Mouse (Mus musculus) E14TG2a.4 (cell line): ENCODE results near the gene Ifna16.

Experiments used
- H3K27me3 ChIP-seq: 2 replicates; pipeline ENCODE4 v1.6.1; 2014; ENCODE audit warnings: low read length, control low read depth; ENCODE audit not compliant: insufficient read depth
- H3K36me3 ChIP-seq: 2 replicates; pipeline ENCODE4 v1.6.1; 2014; ENCODE audit warnings: low read length, control low read depth; ENCODE audit not compliant: insufficient read depth
- H3K4me1 ChIP-seq: replicated peaks from 2 replicates; pipeline ENCODE4 v1.6.1; 2014; ENCODE audit warnings: low read depth, low read length, control low read depth
- H3K4me3 ChIP-seq: replicated peaks from 2 replicates; pipeline ENCODE4 v1.5.1; 2014; ENCODE audit warnings: mild to moderate bottlenecking, low read length
- H3K9me3 ChIP-seq: 2 replicates; pipeline ENCODE4 v1.6.1; 2014; ENCODE audit warnings: low read length, control low read depth
- CTCF ChIP-seq: conservative IDR thresholded peaks from 2 replicates; pipeline ENCODE4 v1.5.1; 2014; ENCODE audit warnings: low read length
- NANOG ChIP-seq: IDR thresholded peaks from 2 replicates; pipeline ENCODE4 v1.6.1; 2014; ENCODE audit warnings: borderline replicate concordance, low read length, mixed read lengths
- POU5F1 ChIP-seq: IDR thresholded peaks from 2 replicates; pipeline ENCODE4 v1.6.1; 2014; ENCODE audit warnings: low read length, borderline replicate concordance

Ifna16 gene

GRCm38 (mm10) chr4:88699301-88699700 lies 22.6 kb upstream of the Ifna16 start:
- Histone ChIP-seq H3K9me3 (no peaks in the 10 kb centered on the region), H3K36me3 (no peaks in the 10 kb centered on the region), H3K4me3 (no peak overlapping the region), H3K4me1 (peaks cover 5% of the 10 kb centered on the region; the same call in 1 of the 2 replicates), H3K27me3 (no peaks in the 10 kb centered on the region)
- TF ChIP-seq NANOG (no peak), CTCF (no peak), POU5F1 (no peak)

- H3K4me1 ChIP-seq, result peaks cover 5% of the 10 kb centered on the region; the same call in 1 of the 2 replicates
- H3K9me3 ChIP-seq, result no peaks in the 10 kb centered on the region
- TF ChIP-seq NANOG (no peak), POU5F1 (no peak), CTCF (no peak)
- H3K4me3 ChIP-seq, result no peak overlapping the region
- H3K27me3 ChIP-seq, result no peaks in the 10 kb centered on the region
- no peaks in the 10 kb centered on the region for H3K36me3 ChIP-seq
These were observed 22.1 kb upstream of the Ifna16 start for GRCm38 (mm10) chr4:88698781-88699180.

GRCm38 (mm10) chr4:88697753-88698152 lies 21.0 kb upstream of the Ifna16 start:
- Histone ChIP-seq H3K9me3 (no peaks in the 10 kb centered on the region), H3K4me3 (no peak overlapping the region), H3K27me3 (no peaks in the 10 kb centered on the region), H3K36me3 (no peaks in the 10 kb centered on the region), H3K4me1 (peaks cover 5% of the 10 kb centered on the region; the same call in 1 of the 2 replicates)
- TF ChIP-seq NANOG, result no peak
- no peak for TF ChIP-seq POU5F1
- TF ChIP-seq CTCF, result no peak

GRCm38 (mm10) chr4:88697108-88697507 lies 20.4 kb upstream of the Ifna16 start:
- H3K9me3 ChIP-seq, result no peaks in the 10 kb centered on the region
- no peak overlapping the region for H3K4me3 ChIP-seq
- no peaks in the 10 kb centered on the region for H3K27me3 ChIP-seq
- H3K4me1 ChIP-seq, result no peaks in the 10 kb centered on the region
- H3K36me3 ChIP-seq, result no peaks in the 10 kb centered on the region
- TF ChIP-seq CTCF (no peak), POU5F1 (no peak), NANOG (no peak)

DNA sequence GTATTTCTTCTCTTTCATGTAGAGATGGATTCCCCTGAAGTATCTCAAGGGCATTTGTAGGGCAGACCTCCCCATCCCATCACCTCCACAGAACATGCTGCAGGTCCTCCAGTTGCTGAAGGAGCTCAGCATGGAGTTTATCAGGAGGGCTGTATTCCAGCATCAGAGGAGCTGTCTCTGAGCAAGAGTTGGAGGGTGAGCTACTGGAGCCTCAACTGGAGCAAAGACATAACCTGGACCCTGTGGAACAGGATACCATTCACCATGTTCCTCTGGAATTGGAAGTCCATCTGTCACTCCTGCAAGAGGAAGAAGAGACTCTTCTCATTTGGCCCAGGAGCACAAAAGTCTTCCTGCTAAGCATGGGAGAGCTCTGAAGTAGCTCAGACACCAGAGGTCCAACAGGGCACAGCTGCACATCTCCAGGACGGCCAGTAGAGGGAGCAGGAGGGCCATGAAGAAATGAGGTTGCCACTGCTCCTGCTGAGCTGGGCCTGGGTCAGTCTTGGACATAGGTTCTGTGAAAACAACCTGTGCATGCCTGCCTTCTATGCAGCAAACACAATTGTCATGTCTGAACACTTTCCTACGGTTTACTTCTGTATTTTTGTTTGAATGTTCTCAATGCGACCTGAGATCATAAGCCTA lies 19.6 kb upstream of the Ifna16 start:
- H3K9me3 ChIP-seq, result no peaks in the 10 kb centered on the region
- H3K4me1 ChIP-seq, result no peaks in the 10 kb centered on the region
- H3K4me3 ChIP-seq, result no peak overlapping the region
- no peaks in the 10 kb centered on the region for H3K27me3 ChIP-seq
- H3K36me3 ChIP-seq, result no peaks in the 10 kb centered on the region
- TF ChIP-seq NANOG, result no peak
- no peak for TF ChIP-seq POU5F1
- peak; percentile 94 for TF ChIP-seq CTCF

DNA sequence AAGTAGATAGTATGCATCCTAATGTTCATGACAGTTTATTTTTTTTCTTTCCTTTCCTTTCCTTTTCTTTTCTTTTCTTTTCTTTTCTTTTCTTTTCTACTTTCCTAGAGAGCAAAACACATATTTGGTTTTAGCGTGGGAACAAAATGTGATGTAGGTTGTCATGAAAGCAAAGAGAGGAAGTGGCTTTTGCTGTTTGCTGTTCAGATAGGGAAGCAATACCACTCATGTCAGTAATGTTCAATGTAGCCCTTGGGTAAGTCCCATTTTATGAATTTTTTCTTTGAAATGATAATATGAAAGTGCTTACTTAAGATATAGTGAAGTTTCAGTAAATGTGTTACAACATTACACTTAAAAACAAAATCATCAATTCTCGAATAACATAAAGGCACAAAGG lies 16.7 kb upstream of the Ifna16 start:
- Histone ChIP-seq H3K36me3 (no peaks in the 10 kb centered on the region), H3K4me3 (no peak overlapping the region), H3K27me3 (no peaks in the 10 kb centered on the region), H3K4me1 (no peaks in the 10 kb centered on the region), H3K9me3 (peaks cover 10% of the 10 kb centered on the region)
- TF ChIP-seq NANOG (no peak), CTCF (no peak), POU5F1 (no peak)

DNA sequence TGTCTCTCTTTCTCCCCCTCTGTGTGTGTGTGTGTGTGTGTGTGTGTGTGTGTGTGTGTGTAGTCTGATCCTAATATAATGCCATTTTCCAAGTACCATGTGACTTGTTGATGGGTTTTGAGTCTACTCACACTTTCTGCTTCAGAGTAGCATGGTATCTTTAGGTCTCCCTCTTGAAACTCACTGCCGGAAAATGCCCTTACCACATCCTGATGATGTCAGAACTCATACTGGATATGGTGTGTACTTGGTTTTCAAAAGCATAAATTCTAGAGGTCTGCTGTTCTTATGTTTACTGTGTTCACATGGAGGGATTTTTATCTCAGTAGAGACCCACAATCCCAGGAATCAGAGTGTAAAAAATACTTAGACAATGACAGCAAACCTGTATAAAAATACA lies 15.8 kb upstream of the Ifna16 start:
- TF ChIP-seq NANOG, result no peak
- no peak for TF ChIP-seq CTCF
- TF ChIP-seq POU5F1, result no peak
- H3K4me3 ChIP-seq, result no peak overlapping the region
- peaks cover 10% of the 10 kb centered on the region for H3K9me3 ChIP-seq
- no peaks in the 10 kb centered on the region for H3K36me3 ChIP-seq
- no peaks in the 10 kb centered on the region for H3K27me3 ChIP-seq
- no peaks in the 10 kb centered on the region for H3K4me1 ChIP-seq

- no peaks in the 10 kb centered on the region for H3K36me3 ChIP-seq
- H3K27me3 ChIP-seq, result no peaks in the 10 kb centered on the region
- no peak for TF ChIP-seq POU5F1
- TF ChIP-seq NANOG, result no peak
- TF ChIP-seq CTCF, result no peak
- no peaks in the 10 kb centered on the region for H3K4me1 ChIP-seq
- no peak within 1 kb of the TSS for H3K4me3 ChIP-seq
- H3K9me3 ChIP-seq, result peaks cover 10% of the 10 kb centered on the region
These were observed 14.5 kb upstream of the Ifna16 start, which contains the start of gene Ifnab for GRCm38 (mm10) chr4:88691259-88691658. TSS of gene Ifnab (minus strand) at chr4:88691359.

DNA sequence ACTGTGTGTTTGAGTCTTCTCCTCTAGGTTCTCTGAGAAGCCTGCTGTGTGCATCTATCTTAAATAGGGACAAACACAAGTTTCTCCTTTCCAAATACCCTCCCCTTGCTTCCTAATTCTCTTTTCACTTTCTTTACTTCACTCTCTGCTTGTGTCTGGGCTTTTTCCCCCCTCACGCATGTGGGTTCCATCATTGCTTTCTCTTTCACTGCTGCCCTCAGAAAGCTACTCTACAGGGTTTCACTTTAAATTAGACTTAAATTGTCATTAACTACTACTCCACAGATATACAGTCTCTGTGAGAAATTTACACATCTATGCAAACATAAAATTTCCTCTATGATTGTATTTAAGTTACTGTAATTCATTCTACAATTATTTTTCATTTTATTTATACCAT lies 7.1 kb upstream of the Ifna16 start, which contains the start of gene Ifna2:
Gene Ifna2, minus strand, starts transcription at position 101 of the 400 bp plus-strand sequence.
- no peaks in the 10 kb centered on the region for H3K36me3 ChIP-seq
- H3K4me3 ChIP-seq, result no peak within 1 kb of the TSS
- H3K27me3 ChIP-seq, result no peaks in the 10 kb centered on the region
- H3K4me1 ChIP-seq, result no peaks in the 10 kb centered on the region
- no peak for TF ChIP-seq POU5F1
- TF ChIP-seq CTCF, result no peak
- no peak for TF ChIP-seq NANOG
- H3K9me3 ChIP-seq, result peaks cover 5% of the 10 kb centered on the region; the same call in 1 of the 2 replicates
